Mouse (Mus musculus) bone marrow, adult 2 months (tissue): Measurements from ENCODE around the gene Olfr672.
"Not testable (repeated sequence)": the region's sequence is repeated elsewhere in the genome, so short reads cannot be mapped to it uniquely, and the experiment has no call there.

Experiments used
- CTCF ChIP-seq: fragments of 200-500 bp; IDR thresholded peaks from 2 replicates; pipeline ENCODE4 v1.5.1; 2011; ENCODE audit warnings: low read length, control low read depth; ENCODE audit not compliant: control insufficient read depth, insufficient read depth
- POLR2A ChIP-seq: fragments of 200-500 bp; IDR thresholded peaks from 2 replicates; pipeline ENCODE4 v1.6.1; 2011; ENCODE audit warnings: low read depth, mild to moderate bottlenecking, control low read depth, low read length, borderline replicate concordance; ENCODE audit not compliant: control insufficient read depth

- TF ChIP-seq CTCF, POLR2A: not testable (repeated sequence)
These were observed 29.3 kb downstream of the Olfr672 start for GRCm38 (mm10) chr7:104972507-104972906.
